Mouse (Mus musculus) heart, embryonic 16.5 days (tissue): ENCODE data around the gene Doc2b. TPM values are rescaled to one million over a fixed set of nuclear protein-coding genes. Genes with fewer than 3 reads are reported as not detected.
A peak's percentile ranks its signal among the peaks of the same experiment; 100 is the strongest.

Source experiments
- ATAC-seq: fragments of 200-750 bp; cut with Nextera tagmentation; replicated peaks from 2 replicates; pipeline ENCODE4 v1.8.0; 2017; ENCODE audit warnings: moderate number of reproducible peaks; ENCODE audit not compliant: insufficient read depth, low FRiP score; ENCODE audit errors: extremely low read depth
- H3K27ac ChIP-seq: fragments of 300-500 bp; sonication (generic); 2 replicates; pipeline ENCODE4 v1.5.1; 2014; ENCODE audit warnings: mild to moderate bottlenecking, low read length, control low read depth, moderate library complexity
- H3K27me3 ChIP-seq: fragments of 300-500 bp; sonication (generic); 2 replicates; pipeline ENCODE4 v1.6.1; 2014; ENCODE audit warnings: low read length, mixed read lengths; ENCODE audit not compliant: control insufficient read depth, insufficient read depth
- H3K36me3 ChIP-seq: fragments of 300-500 bp; sonication (generic); 2 replicates; pipeline ENCODE4 v1.6.1; 2014; ENCODE audit not compliant: control insufficient read depth, insufficient read depth
- H3K4me1 ChIP-seq: fragments of 300-500 bp; sonication (generic); 2 replicates; pipeline ENCODE4 v1.6.1; 2014; ENCODE audit warnings: low read length, mixed read lengths; ENCODE audit not compliant: control insufficient read depth, insufficient read depth
- H3K4me2 ChIP-seq: fragments of 300-500 bp; sonication (generic); 2 replicates; pipeline ENCODE4 v1.6.1; 2014; ENCODE audit warnings: low read depth, mild to moderate bottlenecking, control low read depth, low read length
- H3K4me3 ChIP-seq: fragments of 300-500 bp; sonication (generic); 2 replicates; pipeline ENCODE4 v1.5.1; 2014; ENCODE audit warnings: mild to moderate bottlenecking, control low read depth, low read length
- H3K9ac ChIP-seq: fragments of 300-500 bp; sonication (generic); 2 replicates; pipeline ENCODE4 v1.6.1; 2014; ENCODE audit warnings: low read length, control low read depth
- H3K9me3 ChIP-seq: fragments of 300-500 bp; sonication (generic); replicated peaks from 2 replicates; pipeline ENCODE4 v1.6.1; 2016; ENCODE audit warnings: low read length; ENCODE audit not compliant: control insufficient read depth
- WGBS: fragments of 180-500 bp; shearing (Covaris S2); extraction: QIAGEN DNeasy Blood & Tissue Kit; methylation state at CpG from one replicate; pipeline ENCODE4 v1.1.7; 2014; 5-methylcytosine and 5-hydroxymethylcytosine counted together
- polyA plus RNA-seq: library from polyadenylated mRNA; unstranded; fragments of >200 nt; fragmentation: Nextera tagmentation; extraction: Ambion mirVana; gene quantifications from 2 replicates; pipeline ENCODE4 v1.2.1, GENCODE M21; 2015

Gene Doc2b
- polyA plus RNA-seq, 1 experiment from 2014 or later: 0.18 TPM

DNA sequence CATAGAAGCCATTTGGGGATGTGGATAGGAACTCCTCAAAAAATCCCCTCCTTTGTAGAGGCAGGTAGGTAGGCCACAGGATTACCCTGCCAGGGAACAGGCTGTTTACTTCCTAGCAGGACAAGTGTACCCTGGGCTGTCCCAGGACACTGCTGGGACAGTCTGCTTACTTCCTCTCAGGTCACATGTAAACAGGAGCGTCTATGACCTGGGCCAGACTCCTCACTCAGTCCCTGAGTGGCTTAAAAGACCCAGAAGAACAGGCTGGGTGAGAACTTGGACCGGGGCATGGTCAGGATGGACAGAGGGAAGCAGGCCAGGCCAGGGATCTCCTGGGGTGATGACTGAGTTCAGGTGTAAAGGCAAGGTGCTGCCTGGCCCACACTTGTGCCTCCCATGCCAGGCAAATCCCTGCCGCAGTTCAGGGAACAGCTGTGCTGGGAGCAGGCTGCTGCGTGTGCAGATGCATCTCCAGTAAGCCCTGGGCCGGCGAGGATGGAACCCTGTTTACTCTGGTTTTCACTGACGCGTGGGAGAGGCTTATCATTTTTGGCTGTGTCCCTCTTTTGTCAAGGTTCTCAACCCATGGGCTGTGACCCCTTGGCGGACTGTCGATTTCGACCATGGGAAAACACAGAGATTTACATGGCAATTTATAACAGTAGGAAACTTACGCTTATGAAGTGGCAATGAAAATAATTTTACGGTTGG lies 842 bp upstream of the Doc2b start:
- WGBS: 68% methylated on average over 13 of the region's 13 CpGs
- no peaks in the 10 kb centered on the region for H3K36me3 ChIP-seq
- H3K27ac ChIP-seq: no peak overlapping the region
- no peaks in the 10 kb centered on the region for H3K9me3 ChIP-seq
- peaks cover 60% of the 10 kb centered on the region for H3K27me3 ChIP-seq
- H3K4me3 ChIP-seq: no peak overlapping the region; the same call in 1 of the 2 replicates
- 0 out of 2 replicates have a peak, but pooled peaks have one; percentile 5 for ATAC-seq
- no peaks in the 10 kb centered on the region; the same call in none of the 2 replicates for H3K4me1 ChIP-seq
- H3K9ac ChIP-seq: no peak overlapping the region
- no peak overlapping the region for H3K4me2 ChIP-seq

DNA sequence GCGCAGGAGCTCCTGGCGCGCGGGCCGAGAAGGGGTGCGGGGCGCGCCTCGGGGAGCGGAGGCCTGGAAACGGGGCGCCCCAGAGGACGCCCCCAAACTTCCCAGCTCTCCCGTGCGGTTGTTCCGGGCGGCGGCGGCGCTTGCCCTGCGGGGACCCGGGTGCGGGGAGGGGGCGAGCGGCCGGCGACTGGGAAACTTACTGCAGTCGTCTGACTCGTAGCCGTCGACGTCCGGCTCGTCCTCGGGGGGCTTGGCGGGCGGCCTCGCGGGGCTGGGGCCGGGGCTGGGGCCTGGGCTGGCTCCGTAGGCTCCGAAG lies 570 bp downstream of the Doc2b start:
- peak overlapping the region; percentile 58 for H3K9ac ChIP-seq
- H3K27me3 ChIP-seq: peaks cover 63% of the 10 kb centered on the region
- H3K36me3 ChIP-seq: no peaks in the 10 kb centered on the region
- H3K4me2 ChIP-seq: peak overlapping the region; percentile 73
- H3K27ac ChIP-seq: no peak overlapping the region
- H3K4me3 ChIP-seq: peak overlapping the region; percentile 48
- no peaks in the 10 kb centered on the region; the same call in none of the 2 replicates for H3K4me1 ChIP-seq
- under 1% methylated on average over 21 of the region's 42 CpGs for WGBS
- ATAC-seq: no peak
- H3K9me3 ChIP-seq: no peaks in the 10 kb centered on the region

DNA sequence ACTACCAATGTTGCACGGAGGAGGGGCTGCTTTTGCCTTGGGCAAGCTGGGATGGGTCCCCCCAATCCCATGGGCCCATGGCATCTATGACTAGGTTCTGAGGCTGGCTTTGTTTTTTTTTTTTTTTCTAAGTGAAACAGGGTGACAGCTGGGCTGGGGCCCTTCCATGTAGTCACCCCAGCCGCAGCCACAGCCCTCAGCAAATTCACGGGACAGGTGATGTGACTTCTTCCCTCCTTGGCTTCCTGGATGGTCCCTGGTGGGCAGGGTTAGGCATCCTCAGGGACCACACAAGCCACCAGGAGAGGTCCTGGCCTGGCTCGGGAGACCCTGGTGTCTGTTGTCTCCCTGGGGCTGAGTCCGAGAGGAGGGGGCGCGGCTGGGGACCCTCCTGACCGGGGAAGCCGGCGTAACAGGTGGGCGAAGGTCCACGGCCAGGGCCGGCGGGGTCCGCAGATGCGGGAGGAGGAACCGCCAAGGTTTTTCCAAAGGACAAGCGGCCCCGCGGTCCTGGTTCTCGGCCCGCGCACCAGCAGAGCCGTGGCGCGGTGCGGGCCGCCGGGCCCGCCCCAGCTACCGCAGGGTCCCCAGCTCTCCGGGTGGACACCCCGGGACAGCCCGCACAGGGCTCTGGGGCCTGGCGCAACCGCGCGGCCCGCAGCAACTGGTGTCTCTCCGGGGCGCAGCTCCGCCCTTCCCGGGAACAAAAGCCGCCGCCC lies 1.1 kb downstream of the Doc2b start:
- Histone ChIP-seq H3K27me3 (peaks cover 63% of the 10 kb centered on the region), H3K9ac (peak overlapping the region; percentile 58), H3K36me3 (no peaks in the 10 kb centered on the region), H3K9me3 (no peaks in the 10 kb centered on the region), H3K4me1 (no peaks in the 10 kb centered on the region; the same call in none of the 2 replicates), H3K4me3 (peak overlapping the region; percentile 48), H3K27ac (no peak overlapping the region), H3K4me2 (peak overlapping the region; percentile 73)
- no peak for ATAC-seq
- 7% methylated on average over 45 of the region's 45 CpGs for WGBS

DNA sequence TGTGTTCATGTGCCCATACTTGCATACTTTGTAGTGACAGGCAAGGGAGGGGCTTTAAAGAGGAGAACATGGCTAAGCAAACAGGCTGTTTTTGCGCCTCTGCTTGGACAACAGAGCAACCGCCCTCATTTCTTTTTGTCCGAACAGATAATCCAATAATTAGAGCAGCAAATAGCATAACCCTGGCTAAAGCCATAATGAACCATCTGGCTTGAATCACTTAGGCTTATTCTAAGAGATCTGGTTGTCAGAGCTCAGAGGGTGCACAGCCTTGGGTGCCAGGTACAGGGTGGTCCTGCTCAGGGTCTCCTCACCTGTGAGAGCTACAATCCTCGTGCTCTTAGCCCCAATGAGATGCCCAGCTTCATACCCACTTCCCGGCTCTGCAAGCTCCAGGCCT lies 2.5 kb downstream of the Doc2b start:
- H3K9me3 ChIP-seq: no peaks in the 10 kb centered on the region
- no peaks in the 10 kb centered on the region for H3K36me3 ChIP-seq
- H3K27me3 ChIP-seq: peaks cover 56% of the 10 kb centered on the region
- H3K4me3 ChIP-seq: no peak overlapping the region
- ATAC-seq: no peak
- WGBS: 85% methylated on average over 5 of the region's 5 CpGs
- H3K4me1 ChIP-seq: no peaks in the 10 kb centered on the region; the same call in none of the 2 replicates
- H3K27ac ChIP-seq: no peak overlapping the region
- H3K4me2 ChIP-seq: no peak overlapping the region
- no peak overlapping the region for H3K9ac ChIP-seq

DNA sequence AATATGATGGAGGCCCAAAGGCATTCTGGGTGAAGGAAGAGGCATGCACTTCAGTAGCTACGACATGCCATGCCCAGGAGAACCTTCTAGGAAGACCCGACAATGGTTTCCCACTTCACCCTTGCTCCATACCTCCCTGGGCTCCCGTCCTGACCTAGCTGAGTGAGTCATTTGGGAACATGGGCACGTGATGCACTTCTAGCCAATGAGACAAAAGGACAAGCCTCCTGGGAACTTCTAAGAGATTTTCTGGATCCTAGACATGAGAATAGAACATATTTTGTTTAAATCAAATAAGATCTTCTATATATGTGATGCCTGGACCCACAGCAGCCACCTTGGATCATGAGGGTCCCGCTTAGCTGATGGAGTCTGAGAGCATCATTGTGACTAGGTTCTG lies 3.3 kb downstream of the Doc2b start:
- H3K4me3 ChIP-seq: no peak overlapping the region
- no peak overlapping the region for H3K9ac ChIP-seq
- H3K9me3 ChIP-seq: no peaks in the 10 kb centered on the region
- WGBS: 64% methylated on average over 5 of the region's 5 CpGs
- no peak overlapping the region for H3K27ac ChIP-seq
- H3K36me3 ChIP-seq: no peaks in the 10 kb centered on the region
- no peak for ATAC-seq
- H3K4me1 ChIP-seq: no peaks in the 10 kb centered on the region; the same call in none of the 2 replicates
- no peak overlapping the region for H3K4me2 ChIP-seq
- H3K27me3 ChIP-seq: peaks cover 48% of the 10 kb centered on the region

DNA sequence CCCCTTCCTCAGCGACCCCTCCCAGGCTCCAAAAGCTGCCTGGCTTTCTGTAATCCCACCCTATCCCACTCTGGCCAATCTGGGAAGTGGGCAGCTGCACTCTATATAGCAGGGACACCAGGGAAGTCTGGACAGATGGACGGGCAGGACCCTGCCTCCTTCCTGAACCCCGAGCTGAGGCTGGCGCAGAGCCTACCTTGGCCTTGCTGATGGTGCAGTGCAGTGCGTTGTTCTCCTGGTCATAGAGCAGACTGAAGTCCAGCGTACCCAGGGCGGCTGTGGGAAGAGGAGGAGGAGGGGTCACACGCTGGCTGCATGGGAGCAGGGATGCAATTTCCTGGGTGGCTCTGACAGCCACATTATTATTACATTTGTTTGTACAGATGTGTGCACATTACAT lies 10.0 kb downstream of the Doc2b start:
- H3K36me3 ChIP-seq: no peaks in the 10 kb centered on the region

DNA sequence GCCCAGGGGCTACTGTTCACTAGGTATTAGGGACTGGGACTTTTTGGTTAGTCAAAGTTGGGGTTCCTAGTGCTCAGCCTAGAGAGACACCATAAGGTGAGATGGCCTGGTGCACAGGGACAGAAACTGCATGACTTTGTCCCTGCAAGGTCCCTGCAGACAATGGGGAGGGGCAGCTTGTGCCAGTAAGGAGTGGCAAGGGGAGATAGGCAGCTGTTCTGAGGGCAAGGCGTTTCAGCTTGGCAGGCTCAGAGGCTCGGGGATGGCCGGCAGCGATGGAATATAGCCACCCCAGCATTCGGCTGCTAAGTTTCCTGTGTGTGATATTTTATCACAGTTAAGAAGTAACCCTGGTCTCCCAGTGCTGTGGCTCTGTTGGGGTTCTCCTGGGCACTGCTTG lies 12.1 kb downstream of the Doc2b start:
- H3K27ac ChIP-seq: no peak overlapping the region
- no peaks in the 10 kb centered on the region for H3K36me3 ChIP-seq
- H3K4me2 ChIP-seq: no peak overlapping the region
- H3K4me1 ChIP-seq: no peaks in the 10 kb centered on the region
- H3K9ac ChIP-seq: no peak overlapping the region
- H3K27me3 ChIP-seq: no peaks in the 10 kb centered on the region
- H3K4me3 ChIP-seq: no peak overlapping the region
- ATAC-seq: no peak
- 69% methylated on average over 5 of the region's 5 CpGs for WGBS
- H3K9me3 ChIP-seq: no peaks in the 10 kb centered on the region

More for the DNA sequence above, 10.0 kb downstream of the Doc2b start:
- ATAC-seq: no peak
- Histone ChIP-seq H3K4me3 (no peak overlapping the region), H3K27me3 (peaks cover under 1% of the 10 kb centered on the region; the same call in 1 of the 2 replicates), H3K4me1 (no peaks in the 10 kb centered on the region), H3K9ac (no peak overlapping the region), H3K27ac (no peak overlapping the region), H3K4me2 (no peak overlapping the region), H3K9me3 (no peaks in the 10 kb centered on the region)
- whole genome bisulfite sequencing: 74% methylated on average over 8 of the region's 8 CpGs

DNA sequence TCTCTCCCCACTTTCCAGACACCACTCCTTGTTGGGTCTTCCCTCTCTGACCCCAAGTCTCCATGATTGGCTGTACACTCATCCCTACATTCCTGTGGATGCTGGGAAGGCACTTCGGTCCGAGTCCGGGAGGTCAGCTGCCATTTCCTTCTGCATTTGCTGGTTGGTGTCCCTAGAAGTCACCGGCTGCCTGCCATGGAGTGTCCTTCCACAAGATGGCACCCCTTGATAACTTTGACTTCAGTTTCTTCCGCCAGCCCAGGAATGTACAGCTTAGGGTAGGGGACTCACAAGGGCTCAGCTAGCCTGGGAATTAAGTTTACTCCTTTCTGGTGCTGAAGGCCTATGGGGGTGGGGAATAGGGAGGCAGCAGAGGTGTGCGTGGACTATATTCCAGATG lies 13.9 kb downstream of the Doc2b start:
- 20% methylated on average over 6 of the region's 6 CpGs for WGBS
- no peak for ATAC-seq

DNA sequence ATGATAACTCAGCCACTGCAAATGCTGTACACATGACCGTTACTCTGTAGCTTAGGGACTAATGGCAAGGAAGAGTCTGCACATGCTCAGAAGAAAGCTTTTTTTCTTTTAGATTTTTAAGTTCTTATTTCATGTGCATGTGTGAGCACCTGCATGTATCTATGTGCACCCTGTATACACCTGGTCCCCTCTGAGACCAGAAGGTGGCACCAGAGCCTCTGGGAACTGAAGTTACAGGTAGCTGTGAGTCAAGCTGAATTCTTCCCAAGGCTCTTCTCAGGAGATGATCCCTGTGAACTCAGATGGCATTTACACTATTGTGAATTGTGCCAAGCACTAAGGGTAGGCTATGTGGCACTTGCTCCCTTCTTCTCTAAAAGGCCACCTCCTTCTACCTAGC lies 19.9 kb downstream of the Doc2b start:
- H3K36me3 ChIP-seq: no peaks in the 10 kb centered on the region
- H3K9ac ChIP-seq: no peak overlapping the region
- no peak overlapping the region for H3K4me2 ChIP-seq
- no peaks in the 10 kb centered on the region for H3K27me3 ChIP-seq
- H3K4me1 ChIP-seq: no peaks in the 10 kb centered on the region
- WGBS: 67% methylated on average over 1 of the region's 1 CpGs
- no peaks in the 10 kb centered on the region for H3K9me3 ChIP-seq
- no peak overlapping the region for H3K4me3 ChIP-seq
- ATAC-seq: no peak
- no peak overlapping the region for H3K27ac ChIP-seq

More for the DNA sequence above, 13.9 kb downstream of the Doc2b start:
- no peak overlapping the region for H3K27ac ChIP-seq
- H3K4me1 ChIP-seq: no peaks in the 10 kb centered on the region
- no peaks in the 10 kb centered on the region for H3K36me3 ChIP-seq
- H3K4me2 ChIP-seq: no peak overlapping the region
- no peak overlapping the region for H3K9ac ChIP-seq
- no peak overlapping the region for H3K4me3 ChIP-seq
- H3K9me3 ChIP-seq: no peaks in the 10 kb centered on the region
- no peaks in the 10 kb centered on the region for H3K27me3 ChIP-seq
